Mouse (Mus musculus) hindbrain, embryonic 10.5 days (tissue): Measurements from ENCODE around the gene Imp3. TPM values are rescaled to one million over a fixed set of nuclear protein-coding genes. Genes with fewer than 3 reads are reported as not detected.
"Not testable (repeated sequence)": the region's sequence is repeated elsewhere in the genome, so short reads cannot be mapped to it uniquely, and the experiment has no call there.

Source experiments
- DNase-seq: peaks from one replicate; pipeline ENCODE4 v3.0.0-alpha.2; 2017; ENCODE audit warnings: low spot score
- H3K27ac ChIP-seq: fragments of 300-500 bp; sonication (generic); 2 replicates; pipeline ENCODE4 v1.5.1; 2016; ENCODE audit warnings: mild to moderate bottlenecking, moderate library complexity
- H3K27me3 ChIP-seq: fragments of 300-500 bp; sonication (generic); 2 replicates; pipeline ENCODE4 v1.6.1; 2016; ENCODE audit warnings: mild to moderate bottlenecking; ENCODE audit not compliant: poor library complexity, insufficient read depth, severe bottlenecking
- H3K36me3 ChIP-seq: fragments of 300-500 bp; sonication (generic); 2 replicates; pipeline ENCODE4 v1.6.1; 2016; ENCODE audit warnings: mild to moderate bottlenecking, moderate library complexity
- H3K4me1 ChIP-seq: fragments of 300-500 bp; sonication (generic); replicated peaks from 2 replicates; pipeline ENCODE4 v1.6.1; 2016; ENCODE audit warnings: mild to moderate bottlenecking
- H3K4me3 ChIP-seq: fragments of 300-500 bp; sonication (generic); 2 replicates; pipeline ENCODE4 v1.5.1; 2016; ENCODE audit warnings: mild to moderate bottlenecking, moderate library complexity
- H3K9me3 ChIP-seq: fragments of 300-500 bp; sonication (generic); 2 replicates; pipeline ENCODE4 v1.6.1; 2016; ENCODE audit warnings: mild to moderate bottlenecking, moderate library complexity
- WGBS: fragments of 180-500 bp; shearing (Covaris S2); methylation state at CpG from one replicate; pipeline ENCODE4 v1.1.7; 2016; 5-methylcytosine and 5-hydroxymethylcytosine counted together
- polyA plus RNA-seq: library from polyadenylated mRNA; unstranded; fragments of >200 nt; fragmentation: Nextera tagmentation; extraction: Ambion mirVana; gene quantifications from 2 replicates; pipeline ENCODE4 v1.2.1, GENCODE M21; 2016

Imp3 gene
- polyA plus RNA-seq, 1 experiment from 2014 or later = 66.8 TPM

DNA sequence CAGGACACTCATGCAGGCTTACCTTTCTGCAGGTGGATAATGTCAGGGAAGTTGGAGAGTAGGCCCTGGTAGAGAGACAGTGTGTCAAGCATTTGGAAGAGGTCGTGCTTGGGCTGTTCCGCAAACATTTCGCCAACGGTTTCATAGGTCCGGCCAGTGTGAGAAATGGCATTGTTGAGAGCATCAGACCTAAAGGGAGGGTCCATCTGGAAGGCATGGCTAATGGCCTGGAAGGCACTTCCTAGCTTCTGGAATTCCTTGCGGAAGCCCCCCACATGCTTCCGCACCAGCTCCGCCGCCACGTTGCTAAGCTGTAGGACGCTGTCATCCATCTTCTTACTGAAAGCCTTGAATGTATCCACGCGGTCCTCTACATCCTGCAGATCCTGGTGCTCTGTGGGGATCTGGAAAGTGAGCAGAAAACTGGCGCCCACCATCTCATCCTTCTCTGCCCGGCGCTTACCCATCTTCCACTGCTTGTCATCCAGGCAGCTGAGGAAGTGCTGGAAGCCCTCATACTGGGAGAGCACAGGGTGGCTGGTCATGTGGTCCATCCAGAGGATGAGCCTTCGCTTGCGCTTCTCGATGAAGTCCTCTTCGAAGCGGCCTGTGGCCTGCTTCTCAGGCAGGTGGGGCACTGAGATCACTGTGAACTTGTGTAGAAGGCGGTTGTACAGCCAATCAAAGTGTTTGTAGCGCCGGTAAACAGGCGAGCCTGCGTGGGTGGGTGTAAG, 11.8 kb upstream of the Imp3 start:
- WGBS = 90% methylated on average over 26 of the region's 26 CpGs
- Histone ChIP-seq H3K27me3 (no peaks in the 10 kb centered on the region), H3K36me3 (peaks cover 57% of the 10 kb centered on the region), H3K4me3 (peak overlapping the region; percentile 76), H3K27ac (peak overlapping the region; percentile 40; the same call in 1 of the 2 replicates), H3K9me3 (peaks cover 10% of the 10 kb centered on the region), H3K4me1 (peaks cover 62% of the 10 kb centered on the region)
- no peak for DNase-seq

- DNase-seq = no peak
- Histone ChIP-seq H3K27ac (no peak overlapping the region), H3K9me3 (peaks cover 10% of the 10 kb centered on the region), H3K36me3 (peaks cover 52% of the 10 kb centered on the region), H3K4me3 (peak overlapping the region; percentile 76; the same call in 1 of the 2 replicates), H3K4me1 (peaks cover 62% of the 10 kb centered on the region), H3K27me3 (no peaks in the 10 kb centered on the region)
- WGBS = 98% methylated on average over 10 of the region's 10 CpGs
Measured at GRCm38 (mm10) chr9:56926025-56926360, 11.3 kb upstream of the Imp3 start.

DNA sequence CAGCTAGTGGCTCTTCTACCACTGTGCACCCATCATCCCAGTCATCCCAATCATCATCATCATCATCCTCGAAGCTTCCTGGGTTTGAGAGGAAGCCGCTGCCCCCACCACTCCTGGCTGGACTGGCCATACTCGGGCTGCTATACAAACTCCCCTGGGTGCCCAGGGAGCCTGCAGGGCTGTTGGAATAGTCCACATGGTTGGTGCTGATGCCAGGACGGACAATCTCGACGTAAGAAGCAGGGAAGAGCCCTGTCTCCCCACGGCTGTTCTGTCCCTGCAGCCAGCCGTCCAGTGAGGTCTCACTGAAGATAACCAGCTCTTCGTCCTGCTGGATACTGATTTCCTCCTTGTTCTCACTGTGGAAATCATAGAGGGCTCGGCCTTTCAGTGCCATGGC, 10.9 kb upstream of the Imp3 start:
- WGBS = 85% methylated on average over 10 of the region's 10 CpGs
- Histone ChIP-seq H3K27ac (peak overlapping the region; percentile 95; the same call in 1 of the 2 replicates), H3K4me3 (peak overlapping the region; percentile 76)

GRCm38 (mm10) chr9:56927191-56928012, 9.9 kb upstream of the Imp3 start:
- Histone ChIP-seq H3K4me3 (peak overlapping the region; percentile 76), H3K9me3 (0 out of 2 replicates have a peak, but pooled peaks cover under 1% of the 10 kb centered on the region), H3K4me1 (peaks cover 62% of the 10 kb centered on the region), H3K27ac (peak overlapping the region; percentile 95), H3K27me3 (no peaks in the 10 kb centered on the region), H3K36me3 (peaks cover 38% of the 10 kb centered on the region)
- under 1% methylated on average over 35 of the region's 35 CpGs for WGBS
- peak; percentile 68 for DNase-seq

More for the DNA sequence above, 10.9 kb upstream of the Imp3 start:
- DNase-seq = no peak
- Histone ChIP-seq H3K27me3 (no peaks in the 10 kb centered on the region), H3K4me1 (peaks cover 62% of the 10 kb centered on the region), H3K36me3 (peaks cover 48% of the 10 kb centered on the region), H3K9me3 (peaks cover 9% of the 10 kb centered on the region)

DNA sequence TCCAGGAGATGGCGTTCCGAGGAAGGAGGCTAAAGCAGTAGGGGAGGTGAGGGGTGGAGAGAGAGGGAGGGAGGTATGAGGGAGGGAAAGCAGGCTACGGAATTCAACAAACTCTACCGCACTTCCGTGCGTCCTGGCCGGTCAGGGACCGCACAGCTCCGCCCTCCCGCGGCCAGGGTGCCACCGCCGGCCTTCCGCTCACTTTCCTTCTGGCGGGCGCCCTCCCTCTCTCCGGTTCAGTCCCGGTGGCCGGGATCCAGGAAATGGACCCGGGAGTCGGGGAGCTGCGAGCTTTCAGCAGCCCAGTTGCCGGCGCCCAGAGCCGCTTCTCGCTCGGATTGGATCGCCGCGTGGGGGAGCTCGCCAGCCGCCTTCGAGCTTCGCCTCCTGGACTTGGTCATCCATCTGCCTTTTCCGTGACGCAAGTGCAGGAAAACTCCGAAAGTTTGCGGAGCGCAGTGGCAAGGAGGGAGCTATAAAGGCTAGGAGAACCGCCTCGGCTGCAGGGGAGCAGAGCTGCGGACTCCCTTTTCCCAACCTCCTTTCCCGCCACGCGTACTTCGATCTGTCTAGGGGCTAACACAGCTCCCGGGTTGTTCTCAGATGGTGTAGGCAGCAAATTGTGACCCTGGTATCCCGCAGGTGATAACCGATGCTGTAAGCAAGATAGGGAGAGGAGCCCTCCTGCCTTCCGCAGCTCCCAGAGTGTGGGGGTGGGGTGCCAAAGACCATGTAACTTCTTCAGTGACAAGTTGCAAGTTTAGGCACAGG, 9.0 kb upstream of the Imp3 start, which contains the start of gene Snx33:
Gene Snx33 (minus strand): TSS at position 331 of the 771 bp plus-strand sequence.
- Histone ChIP-seq H3K4me1 (peaks cover 55% of the 10 kb centered on the region), H3K36me3 (peaks cover 30% of the 10 kb centered on the region), H3K27me3 (no peaks in the 10 kb centered on the region), H3K4me3 (peak within 1 kb of the TSS; percentile 76), H3K27ac (peak within 1 kb of the TSS; percentile 95), H3K9me3 (no peaks in the 10 kb centered on the region)
- DNase-seq = peak; percentile 94
- WGBS = under 1% methylated on average over 50 of the region's 50 CpGs

GRCm38 (mm10) chr9:56929496-56929895, 7.8 kb upstream of the Imp3 start:
- H3K9me3 ChIP-seq = no peaks in the 10 kb centered on the region
- H3K4me3 ChIP-seq = no peak overlapping the region
- H3K4me1 ChIP-seq = peaks cover 43% of the 10 kb centered on the region
- H3K27ac ChIP-seq = no peak overlapping the region
- no peaks in the 10 kb centered on the region for H3K27me3 ChIP-seq
- H3K36me3 ChIP-seq = peaks cover 20% of the 10 kb centered on the region
- no peak for DNase-seq
- WGBS = 69% methylated on average over 4 of the region's 4 CpGs

- peaks cover 32% of the 10 kb centered on the region for H3K4me1 ChIP-seq
- WGBS = 74% methylated on average over 1 of the region's 1 CpGs
- no peaks in the 10 kb centered on the region for H3K27me3 ChIP-seq
- DNase-seq = no peak
- no peaks in the 10 kb centered on the region for H3K9me3 ChIP-seq
- peaks cover 9% of the 10 kb centered on the region; the same call in 1 of the 2 replicates for H3K36me3 ChIP-seq
- no peak overlapping the region for H3K4me3 ChIP-seq
- H3K27ac ChIP-seq = no peak overlapping the region
Measured at GRCm38 (mm10) chr9:56930556-56930955, 6.7 kb upstream of the Imp3 start.

DNA sequence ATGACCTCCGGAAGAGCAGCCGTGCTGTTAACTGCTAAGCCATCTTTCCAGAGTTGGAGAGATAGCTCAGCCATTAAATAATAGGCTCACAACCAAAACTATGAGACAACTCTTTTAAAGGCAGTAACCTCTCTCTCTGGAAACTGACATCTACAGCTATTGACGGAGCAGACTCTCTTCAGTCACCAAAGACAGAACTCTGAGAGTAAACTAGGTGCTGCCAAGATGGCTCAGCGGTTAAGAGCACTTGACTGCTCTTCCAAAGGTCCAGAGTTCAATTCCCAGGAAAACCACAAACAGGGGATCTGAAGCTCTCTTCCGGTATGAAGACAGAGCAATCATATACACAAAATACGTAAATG, 433 bp upstream of the Imp3 start:
- Histone ChIP-seq H3K36me3 (no peaks in the 10 kb centered on the region), H3K27me3 (no peaks in the 10 kb centered on the region), H3K27ac (0 out of 2 replicates have a peak overlapping the region, but pooled peaks have one; percentile 35), H3K4me1 (peaks cover 16% of the 10 kb centered on the region), H3K9me3 (no peaks in the 10 kb centered on the region), H3K4me3 (peak overlapping the region; percentile 84)
- WGBS = 20% methylated on average over 6 of the region's 6 CpGs
- no peak for DNase-seq

DNA sequence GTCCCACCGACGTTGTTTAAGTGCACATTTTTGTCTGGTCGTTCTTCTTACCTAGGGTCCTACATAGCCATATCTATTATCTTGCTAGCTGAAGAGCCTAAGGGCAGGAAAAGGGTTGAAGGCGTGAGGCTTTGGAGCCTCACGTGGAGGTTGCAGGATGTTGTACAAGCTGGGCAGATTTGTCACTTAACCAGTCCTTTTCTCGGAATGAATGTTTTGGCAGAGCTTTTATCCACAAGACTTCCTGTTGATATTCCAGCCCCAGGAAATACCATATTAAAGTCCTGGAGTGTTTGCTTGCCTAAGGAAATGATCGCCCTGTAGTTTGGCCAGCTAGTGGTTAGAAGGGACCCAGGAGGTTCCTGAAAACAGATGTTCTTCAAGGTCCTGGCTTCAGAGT, 1.1 kb downstream of the Imp3 start:
- Histone ChIP-seq H3K36me3 (peaks cover 6% of the 10 kb centered on the region; the same call in 1 of the 2 replicates), H3K27me3 (no peaks in the 10 kb centered on the region), H3K4me3 (peak overlapping the region; percentile 84), H3K27ac (peak overlapping the region; percentile 89), H3K9me3 (no peaks in the 10 kb centered on the region), H3K4me1 (peaks cover 16% of the 10 kb centered on the region)
- 7% methylated on average over 7 of the region's 7 CpGs for WGBS
- no peak for DNase-seq

- H3K27me3 ChIP-seq, H3K36me3 ChIP-seq, H3K27ac ChIP-seq, DNase-seq, H3K9me3 ChIP-seq, H3K4me3 ChIP-seq: not testable (repeated sequence)
- H3K4me1 ChIP-seq = peaks cover 13% of the 10 kb centered on the region
- 25% methylated on average over 3 of the region's 3 CpGs for WGBS
Measured at GRCm38 (mm10) chr9:56947481-56947880, 10.2 kb downstream of the Imp3 start.

DNA sequence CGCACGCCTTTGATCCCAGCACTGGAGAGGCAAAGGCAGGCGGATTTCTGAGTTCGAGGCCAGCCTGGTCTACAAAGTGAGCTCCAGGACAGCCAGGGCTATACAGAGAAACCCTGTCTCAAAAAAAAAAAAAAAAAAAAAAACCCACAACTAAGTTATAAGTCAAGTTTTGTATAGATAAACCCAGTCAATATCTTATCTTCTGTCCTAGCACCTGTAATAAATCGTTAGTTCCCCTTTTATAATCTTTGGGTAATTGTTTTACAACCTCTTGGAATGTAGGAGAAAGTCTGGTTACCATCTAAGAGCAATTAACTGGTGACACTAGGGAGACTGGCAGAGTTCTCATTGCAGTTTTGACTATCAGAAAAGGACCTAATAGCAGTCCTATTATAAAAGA, 11.4 kb downstream of the Imp3 start:
- H3K4me1 ChIP-seq = peaks cover 13% of the 10 kb centered on the region
- not testable (repeated sequence) for H3K36me3 ChIP-seq, H3K27me3 ChIP-seq, DNase-seq, H3K27ac ChIP-seq, H3K9me3 ChIP-seq, H3K4me3 ChIP-seq
- 92% methylated on average over 5 of the region's 5 CpGs for WGBS

DNA sequence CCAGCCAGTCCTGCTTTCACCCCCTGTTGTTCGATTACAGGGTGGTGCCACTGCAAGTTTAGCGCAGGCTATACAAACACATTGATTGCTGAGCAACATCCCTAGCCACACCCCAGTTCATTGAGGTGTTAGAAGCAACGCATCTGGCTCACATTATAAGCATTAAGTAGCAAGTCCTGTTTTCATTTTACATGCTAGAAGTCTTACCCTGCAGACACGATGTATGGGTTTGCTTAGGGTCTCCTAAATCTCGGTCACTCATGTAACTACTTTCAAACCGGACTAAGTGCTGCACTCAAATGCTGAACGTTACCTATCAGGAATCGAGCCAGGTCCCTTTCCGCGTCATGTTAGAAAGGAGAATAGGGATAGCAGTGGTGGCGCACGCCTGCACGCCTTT, 12.5 kb downstream of the Imp3 start:
- Histone ChIP-seq H3K4me3 (peak overlapping the region; percentile 70), H3K4me1 (peaks cover 13% of the 10 kb centered on the region), H3K27me3 (no peaks in the 10 kb centered on the region), H3K27ac (peak overlapping the region; percentile 95), H3K9me3 (no peaks in the 10 kb centered on the region), H3K36me3 (no peaks in the 10 kb centered on the region)
- WGBS = 33% methylated on average over 13 of the region's 13 CpGs
- DNase-seq = no peak
